Mouse (Mus musculus) liver, postnatal 0 days (tissue): ENCODE results near the gene Snx14. TPM values are rescaled to one million over a fixed set of nuclear protein-coding genes. Genes with fewer than 3 reads are reported as not detected.

Source experiments
- ATAC-seq: fragments of 200-750 bp; cut with Nextera tagmentation; 2 replicates; pipeline ENCODE4 v1.8.0; 2017; ENCODE audit warnings: mild to moderate bottlenecking, moderate library complexity
- DNase-seq: peaks from one replicate; pipeline ENCODE4 v3.0.0-alpha.2; 2016
- H3K27ac ChIP-seq: fragments of 300-500 bp; sonication (generic); 2 replicates; pipeline ENCODE4 v1.5.1; 2014; ENCODE audit warnings: antibody characterized with exemption, moderate library complexity, mild to moderate bottlenecking, low read depth
- H3K27me3 ChIP-seq: fragments of 300-500 bp; sonication (generic); 2 replicates; pipeline ENCODE4 v1.6.1; 2014; ENCODE audit warnings: low read length, control low read depth, mixed read lengths; ENCODE audit not compliant: insufficient read depth
- H3K36me3 ChIP-seq: fragments of 300-500 bp; sonication (generic); replicated peaks from 2 replicates; pipeline ENCODE4 v1.6.1; 2014; ENCODE audit warnings: mild to moderate bottlenecking, control low read depth, low read length, moderate library complexity, mixed read lengths; ENCODE audit not compliant: insufficient read depth
- H3K4me1 ChIP-seq: fragments of 300-500 bp; sonication (generic); 2 replicates; pipeline ENCODE4 v1.6.1; 2014; ENCODE audit warnings: antibody characterized with exemption, mild to moderate bottlenecking, control low read depth; ENCODE audit not compliant: insufficient read depth
- H3K4me2 ChIP-seq: fragments of 300-500 bp; sonication (generic); 2 replicates; pipeline ENCODE4 v1.6.1; 2014; ENCODE audit warnings: low read depth, mild to moderate bottlenecking, low read length, moderate library complexity, mixed read lengths
- H3K4me3 ChIP-seq: fragments of 300-500 bp; sonication (generic); 2 replicates; pipeline ENCODE4 v1.5.1; 2014; ENCODE audit warnings: low read depth, low read length
- H3K9ac ChIP-seq: fragments of 300-500 bp; sonication (generic); replicated peaks from 2 replicates; pipeline ENCODE4 v1.6.1; 2014; ENCODE audit warnings: mild to moderate bottlenecking, moderate library complexity
- H3K9me3 ChIP-seq: fragments of 300-500 bp; sonication (generic); 2 replicates; pipeline ENCODE4 v1.6.1; 2016; ENCODE audit warnings: mild to moderate bottlenecking, control low read depth, low read length, mixed read lengths
- CTCF ChIP-seq: sonication (generic); IDR thresholded peaks from 2 replicates; pipeline ENCODE4 v1.5.1; 2016; ENCODE audit warnings: antibody characterized with exemption, low read depth
- EP300 ChIP-seq: IDR thresholded peaks from 2 replicates; pipeline ENCODE4 v1.6.1; 2016; ENCODE audit warnings: antibody characterized with exemption, low read depth, mild to moderate bottlenecking
- WGBS: fragments of 180-500 bp; shearing (Covaris S2); extraction: QIAGEN DNeasy Blood & Tissue Kit; methylation state at CpG from one replicate; pipeline ENCODE4 v1.1.7; 2014; ENCODE audit not compliant: insufficient replicate concordance; 5-methylcytosine and 5-hydroxymethylcytosine counted together
- polyA plus RNA-seq: library from polyadenylated mRNA; unstranded; fragments of >200 nt; fragmentation: Nextera tagmentation; extraction: Ambion mirVana; gene quantifications from 2 replicates; pipeline ENCODE4 v1.2.1, GENCODE M21; 2015

Snx14 gene
- polyA plus RNA-seq, 1 experiment from 2014 or later: 7.9 TPM

DNA sequence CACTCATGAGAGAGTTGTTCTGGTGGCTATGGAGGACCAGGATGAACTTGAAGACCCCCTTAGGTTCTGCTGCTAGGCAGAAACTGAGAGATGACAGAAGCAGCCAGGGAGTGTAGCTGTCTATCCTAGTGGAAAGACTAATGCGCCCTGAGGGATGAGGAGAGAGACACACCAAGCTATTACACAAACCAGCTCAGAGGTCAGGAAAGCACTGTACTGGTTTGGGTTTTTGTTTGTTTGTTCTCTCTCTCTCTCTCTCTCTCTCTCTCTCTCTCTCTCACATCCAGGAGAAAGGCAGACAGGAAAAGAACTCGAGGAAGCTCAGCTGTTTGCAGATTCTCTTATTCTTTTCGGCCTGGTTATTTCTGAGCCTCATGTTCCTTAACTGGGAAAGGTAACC, 108.4 kb downstream of the Snx14 start:
- H3K4me1 ChIP-seq: no peaks in the 10 kb centered on the region; the same call in 1 of the 2 replicates
- 39% methylated on average over 3 of the region's 3 CpGs for WGBS
- peak; percentile 27; the same call in 1 of the 2 replicates for ATAC-seq
- peak overlapping the region; percentile 34; the same call in 1 of the 2 replicates for H3K27ac ChIP-seq
- no peak for TF ChIP-seq CTCF
- no peak for TF ChIP-seq EP300
- no peak for DNase-seq
- H3K9ac ChIP-seq: no peak overlapping the region
- H3K9me3 ChIP-seq: no peaks in the 10 kb centered on the region
- no peak overlapping the region for H3K4me3 ChIP-seq
- H3K4me2 ChIP-seq: peak overlapping the region; percentile 73
- no peaks in the 10 kb centered on the region for H3K36me3 ChIP-seq
- peaks cover 4% of the 10 kb centered on the region; the same call in 1 of the 2 replicates for H3K27me3 ChIP-seq

DNA sequence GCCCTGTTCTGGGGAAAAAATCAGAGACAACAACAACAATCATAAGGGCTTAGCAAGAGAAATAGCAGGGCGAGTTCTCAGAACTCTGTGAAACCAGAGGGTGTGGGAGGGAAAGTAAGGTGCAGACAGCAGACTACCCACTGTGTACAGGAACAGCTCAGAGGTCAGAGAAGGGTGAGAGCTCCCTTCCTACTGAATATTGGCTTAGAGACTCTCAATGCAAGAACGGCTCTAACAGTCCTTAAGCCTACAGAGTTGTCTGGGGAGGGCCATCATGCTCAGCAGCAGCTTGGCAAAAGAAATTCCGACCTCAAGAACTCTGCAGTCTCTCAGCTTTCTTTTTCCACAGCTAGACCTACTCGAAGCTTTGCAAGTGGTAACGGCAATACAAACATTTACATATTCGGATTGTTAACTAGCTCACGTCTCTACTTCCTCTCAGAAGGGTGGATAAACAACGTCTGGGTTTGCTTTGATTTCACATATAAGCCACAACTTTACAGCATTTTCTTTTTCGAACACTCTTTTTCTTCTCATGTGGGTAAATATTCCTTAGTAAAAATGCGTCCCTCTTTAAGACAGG, 109.5 kb downstream of the Snx14 start:
- Histone ChIP-seq H3K27me3 (peaks cover 4% of the 10 kb centered on the region; the same call in 1 of the 2 replicates), H3K27ac (peak overlapping the region; percentile 55), H3K4me1 (no peaks in the 10 kb centered on the region; the same call in 1 of the 2 replicates), H3K4me3 (peak overlapping the region; percentile 57), H3K9ac (no peak overlapping the region), H3K9me3 (no peaks in the 10 kb centered on the region), H3K36me3 (no peaks in the 10 kb centered on the region), H3K4me2 (peak overlapping the region; percentile 73)
- DNase-seq (no peak), ATAC-seq (no peak)
- WGBS: 33% methylated on average over 10 of the region's 10 CpGs
- TF ChIP-seq EP300 (no peak), CTCF (no peak)

DNA sequence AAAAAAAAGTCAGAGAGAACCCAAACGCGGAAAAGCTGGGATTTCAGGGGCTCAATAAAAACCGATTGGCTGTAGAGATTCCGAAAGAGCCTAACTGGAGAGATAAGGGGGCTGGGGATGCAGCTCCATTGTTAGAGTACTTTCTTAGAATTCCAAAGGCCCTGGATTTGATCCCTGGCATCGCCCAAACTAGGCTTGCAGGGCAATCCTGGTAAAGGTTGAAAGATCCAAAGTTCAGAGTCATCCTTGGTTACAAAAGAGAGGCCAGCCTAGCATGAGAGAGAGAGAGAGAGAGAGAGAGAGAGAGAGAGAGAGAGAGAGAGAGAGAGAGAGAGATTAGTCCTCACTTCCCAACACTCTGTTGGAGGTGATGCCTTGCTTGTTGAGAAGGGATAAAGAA, 110.1 kb downstream of the Snx14 start:
- WGBS: 23% methylated on average over 5 of the region's 5 CpGs

DNA sequence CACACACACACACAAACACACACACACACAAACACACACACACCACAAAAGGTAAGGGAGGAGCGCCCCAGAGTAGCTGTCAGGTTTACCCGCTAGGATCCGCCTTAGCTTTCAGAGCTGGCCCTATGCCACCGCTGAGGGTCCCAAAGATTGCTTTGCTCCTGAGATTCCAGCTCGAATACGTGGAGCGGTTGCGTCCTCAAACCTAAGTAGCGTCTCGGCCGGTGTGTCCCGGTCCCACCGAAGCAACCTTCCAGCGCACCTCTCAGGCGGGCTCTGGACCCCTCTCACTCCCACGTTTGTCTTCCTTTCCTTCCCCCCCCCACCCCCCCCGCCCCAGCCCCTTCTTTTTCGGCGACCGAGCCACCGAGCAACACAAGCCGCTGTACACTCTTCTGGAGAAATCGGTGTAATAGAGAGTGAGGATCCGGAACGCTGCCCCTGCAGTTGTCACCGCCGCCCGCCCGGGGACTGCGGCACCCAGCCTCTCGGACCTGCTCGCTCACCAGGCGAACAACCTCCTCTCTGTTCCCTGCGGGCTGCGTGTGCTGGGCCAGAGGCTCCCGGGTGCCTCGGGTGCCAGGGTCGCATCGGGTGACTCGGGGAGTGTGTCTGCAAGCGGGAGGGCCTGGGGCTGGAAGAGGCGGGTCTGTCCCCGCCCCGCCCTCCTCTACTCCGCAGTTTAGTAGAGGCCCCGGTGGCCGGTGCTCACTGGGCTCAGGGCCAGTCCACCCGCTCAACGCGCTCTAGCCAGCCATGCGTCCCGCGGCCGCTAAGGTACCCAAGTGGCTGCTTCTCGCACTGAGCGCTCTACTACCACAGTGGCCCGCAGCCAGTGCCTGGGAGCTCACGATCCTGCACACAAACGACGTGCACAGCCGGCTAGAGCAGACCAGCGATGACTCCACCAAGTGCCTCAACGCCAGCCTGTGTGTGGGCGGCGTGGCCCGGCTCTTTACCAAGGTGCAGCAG, 111.5 kb downstream of the Snx14 start, which contains the start of gene Nt5e:
Nt5e (plus strand) TSS at position 268 of the 972 bp plus-strand sequence.
- Histone ChIP-seq H3K36me3 (no peaks in the 10 kb centered on the region), H3K27me3 (peaks cover 4% of the 10 kb centered on the region; the same call in 1 of the 2 replicates), H3K4me1 (no peaks in the 10 kb centered on the region), H3K4me2 (peak within 1 kb of the TSS; percentile 73), H3K4me3 (peak within 1 kb of the TSS; percentile 57), H3K27ac (peak within 1 kb of the TSS; percentile 75), H3K9me3 (no peaks in the 10 kb centered on the region), H3K9ac (peak within 1 kb of the TSS; percentile 59)
- DNase-seq (peak; percentile 80), ATAC-seq (peak; percentile 95)
- WGBS: 2% methylated on average over 53 of the region's 66 CpGs
- TF ChIP-seq EP300 (no peak), CTCF (no peak)

More for the DNA sequence above, 110.1 kb downstream of the Snx14 start:
- ATAC-seq (0 out of 2 replicates have a peak, but pooled peaks have one; percentile 10), DNase-seq (no peak)
- H3K36me3 ChIP-seq: no peaks in the 10 kb centered on the region
- no peaks in the 10 kb centered on the region; the same call in 1 of the 2 replicates for H3K4me1 ChIP-seq
- H3K27me3 ChIP-seq: peaks cover 4% of the 10 kb centered on the region; the same call in 1 of the 2 replicates
- peak overlapping the region; percentile 55; the same call in 1 of the 2 replicates for H3K27ac ChIP-seq
- H3K4me2 ChIP-seq: peak overlapping the region; percentile 73
- H3K9ac ChIP-seq: peak overlapping the region; percentile 59; the same call in 1 of the 2 replicates
- TF ChIP-seq CTCF (no peak), EP300 (no peak)
- peak overlapping the region; percentile 57 for H3K4me3 ChIP-seq
- no peaks in the 10 kb centered on the region for H3K9me3 ChIP-seq

Other genes with a start within 250 kb of the Snx14 start
- gene Nt5e, start 111.8 kb downstream of the Snx14 start, polyA plus RNA-seq: 17.3 and 18.9 TPM in 2 replicates
- gene Gm20537, start 17.7 kb upstream of the Snx14 start, polyA plus RNA-seq: 0.13 TPM in 1 of 2 replicates, not detected in the other
- gene Syncrip, start 43.6 kb upstream of the Snx14 start, polyA plus RNA-seq: 25.6 and 27.3 TPM in 2 replicates
- gene Zfp949, start 109.1 kb upstream of the Snx14 start, polyA plus RNA-seq: 4.5 and 4.6 TPM in 2 replicates
- gene Trim43a, start 141.9 kb upstream of the Snx14 start, polyA plus RNA-seq: 0.05 TPM in 1 of 2 replicates, not detected in the other